In the genomic region with DNA sequence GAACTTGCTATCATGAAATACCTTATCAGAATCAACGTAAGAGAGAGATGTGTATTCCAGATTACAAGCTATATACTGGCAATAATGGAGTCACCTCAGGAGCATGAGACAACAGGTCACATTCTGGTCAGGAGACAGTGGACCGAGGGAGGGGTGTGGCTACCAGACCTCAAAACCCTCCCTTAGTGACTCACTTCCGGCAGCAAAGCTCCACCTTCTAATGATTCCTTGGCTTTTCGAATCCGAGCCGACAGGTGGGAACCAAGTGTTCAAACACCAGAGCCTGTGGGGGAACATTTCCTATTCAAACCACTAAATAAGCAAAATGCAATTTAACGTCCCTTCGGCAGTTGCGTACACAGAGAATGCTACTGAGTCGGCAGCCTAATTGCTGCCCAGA, we compare ENCODE assay signal across 9 mouse cellular contexts. TPM values are rescaled to one million over a fixed set of nuclear protein-coding genes. Genes with fewer than 3 reads are reported as not detected.
DNase-seq lines count a peak whose midpoint lies in the region; ATAC-seq and TF ChIP-seq lines count a peak whose summit lies in the region.
"Had no signal": no experiment of that assay in that cellular context is flagged by ENCODE, and none has a peak within 500 bp of the region (broad histone marks: within the 10 kb centered on the region; RNA-seq: fewer than 3 reads in every experiment).

No protein-coding gene starts in this region.

- no peaks in the 10 kb centered on the region for H3K79me2 ChIP-seq in CH12.LX (replicated peaks; ENCODE audit: control insufficient read depth, extremely low read depth, insufficient read depth, poor library complexity, severe bottlenecking)

- no peaks in the 10 kb centered on the region for H3K9me3 ChIP-seq in CH12.LX (replicated peaks; ENCODE audit: low read length)
- no peaks in the 10 kb centered on the region for H3K9me3 ChIP-seq in lung, embryonic 16.5 days (ENCODE audit: control insufficient read depth, low read length)
- no peaks in the 10 kb centered on the region for H3K9me3 ChIP-seq in forebrain, postnatal 0 days (ENCODE audit: low read length)

- 38% methylated on average over 10 of the region's 10 CpGs for WGBS in lung, embryonic 16.5 days
- WGBS in cerebellum, adult 2 months = 87% methylated on average over 10 of the region's 10 CpGs
- 55% methylated on average over 10 of the region's 10 CpGs for WGBS in forebrain, postnatal 0 days

- dilution Hi-C loops in CH12.LX (cut with MboI; ENCODE audit: extremely low pct_ligation_motif_present, extremely low pct_unique_long_range_greater_than_20kb, low sequenced_read_pairs) = no loop called here

- DNase-seq in gastrocnemius, adult 2 months = peak; percentile 29
- no peak for DNase-seq in gastrocnemius, postnatal 36 days
- no peak for DNase-seq in CH12.LX (ENCODE audit: extremely low read depth)
- DNase-seq in heart, adult 18-20 months = peak; percentile 69 to 71
- no peak for DNase-seq in cerebellum, adult 2 months
- DNase-seq in spleen, postnatal 4 days (ENCODE audit: low spot score in 2 of 2) = no peak
- no peak for DNase-seq in forebrain, postnatal 0 days

- TF ChIP-seq CTCF in gastrocnemius, adult 2 months (IDR thresholded peaks at IDR 0.05) = no peak
- TF ChIP-seq CTCF in CH12.LX (conservative IDR thresholded peaks at IDR 0.05 in 1 of 2, IDR thresholded peaks at IDR 0.05 in 1 of 2; ENCODE audit: low read depth in 2 of 2, low read length in 2 of 2) = no peak
- no peak for TF ChIP-seq CTCF in cerebellum, adult 2 months (IDR thresholded peaks at IDR 0.05; ENCODE audit: borderline replicate concordance, insufficient read depth, low read depth, low read length)
- TF ChIP-seq CTCF in forebrain, postnatal 0 days (IDR thresholded peaks at IDR 0.05; ENCODE audit: low read depth) = no peak

- TF ChIP-seq EP300 in CH12.LX (IDR thresholded peaks at IDR 0.05; ENCODE audit: low read length) = no peak

- H3K27me3 ChIP-seq in CH12.LX (replicated peaks) = no peaks in the 10 kb centered on the region
- no peaks in the 10 kb centered on the region for H3K27me3 ChIP-seq in lung, embryonic 16.5 days (ENCODE audit: control insufficient read depth, insufficient read depth, low read depth, low read length)
- no peaks in the 10 kb centered on the region for H3K27me3 ChIP-seq in cerebellum, adult 2 months (ENCODE audit: control insufficient read depth, insufficient read depth, low read length)
- no peaks in the 10 kb centered on the region for H3K27me3 ChIP-seq in forebrain, postnatal 0 days (ENCODE audit: insufficient read depth, low read length)

- intact Hi-C loops in gastrocnemius, adult 2 months (cut with DNase I) = no loop called here
- intact Hi-C loops in gastrocnemius, postnatal 36 days (cut with DNase I) = no loop called here

- no peak for TF ChIP-seq POLR2A in CH12.LX (IDR thresholded peaks at IDR 0.05; ENCODE audit: low read depth, low read length)
- TF ChIP-seq POLR2A in cerebellum, adult 2 months (IDR thresholded peaks at IDR 0.05; ENCODE audit: borderline replicate concordance, insufficient read depth, low read length) = no peak

- no peak for ATAC-seq in lung, embryonic 16.5 days (ENCODE audit: low read depth)
- ATAC-seq in forebrain, postnatal 0 days = no peak

- peak overlapping the region; percentile 57 for H3K4me3 ChIP-seq in gastrocnemius, adult 2 months
- H3K4me3 ChIP-seq in CH12.LX (replicated peaks in 1 of 3; ENCODE audit: low read depth in 2 of 3, low read length in 2 of 3, poor library complexity in 1 of 3) = no peak overlapping the region
- H3K4me3 ChIP-seq in lung, embryonic 16.5 days (ENCODE audit: low read length) = peak overlapping the region; percentile 18
- H3K4me3 ChIP-seq in cerebellum, adult 2 months (replicated peaks; ENCODE audit: insufficient read depth, low read depth, low read length) = no peak overlapping the region
- no peak overlapping the region for H3K4me3 ChIP-seq in forebrain, postnatal 0 days (ENCODE audit: low read depth, low read length)
- H3K4me3 ChIP-seq: erythroblast, embryonic 14.5 days had no signal

- TF ChIP-seq RAD21 in CH12.LX (IDR thresholded peaks at IDR 0.05; ENCODE audit: low read depth, low read length) = no peak

- H3K36me3 ChIP-seq in CH12.LX (replicated peaks in 1 of 2; ENCODE audit: control insufficient read depth in 1 of 2, insufficient read depth in 1 of 2, low read length in 1 of 2) = no peaks in the 10 kb centered on the region
- no peaks in the 10 kb centered on the region for H3K36me3 ChIP-seq in lung, embryonic 16.5 days (ENCODE audit: control insufficient read depth, insufficient read depth, low read length)
- no peaks in the 10 kb centered on the region for H3K36me3 ChIP-seq in forebrain, postnatal 0 days (ENCODE audit: insufficient read depth)

- no peak overlapping the region for H3K9ac ChIP-seq in CH12.LX (ENCODE audit: insufficient read depth, low read depth)
- H3K9ac ChIP-seq in lung, embryonic 16.5 days (ENCODE audit: low read length) = no peak overlapping the region
- H3K9ac ChIP-seq in forebrain, postnatal 0 days = no peak overlapping the region

- peaks cover 5 to 7% of the 10 kb centered on the region in 2 experiments; a peak in 2 of 4 replicates for H3K4me1 ChIP-seq in CH12.LX (ENCODE audit: control insufficient read depth in 1 of 2, insufficient read depth in 2 of 2)
- H3K4me1 ChIP-seq in lung, embryonic 16.5 days (replicated peaks; ENCODE audit: control insufficient read depth, insufficient read depth, low read length) = peaks cover 7% of the 10 kb centered on the region
- no peaks in the 10 kb centered on the region for H3K4me1 ChIP-seq in cerebellum, adult 2 months (ENCODE audit: control insufficient read depth, insufficient read depth, low read length)
- no peaks in the 10 kb centered on the region for H3K4me1 ChIP-seq in forebrain, postnatal 0 days (ENCODE audit: insufficient read depth)

- H3K4me2 ChIP-seq in CH12.LX (ENCODE audit: insufficient read depth, low read depth, poor library complexity, severe bottlenecking) = no peak overlapping the region; the same call in 1 of the 2 replicates
- H3K4me2 ChIP-seq in lung, embryonic 16.5 days (ENCODE audit: low read depth, low read length) = peak overlapping the region; percentile 31
- no peak overlapping the region for H3K4me2 ChIP-seq in forebrain, postnatal 0 days (ENCODE audit: low read depth)

- in situ Hi-C loops in CH12.LX (cut with MboI; ENCODE audit: low pct_ligation_motif_present, low pct_unique_long_range_greater_than_20kb, low sequenced_read_pairs) = no loop called here

- H3K27ac ChIP-seq in gastrocnemius, adult 2 months = peak overlapping the region; percentile 65
- H3K27ac ChIP-seq in CH12.LX (ENCODE audit: insufficient read depth, low read depth) = no peak overlapping the region
- no peak overlapping the region for H3K27ac ChIP-seq in lung, embryonic 16.5 days (ENCODE audit: low read length)
- no peak overlapping the region for H3K27ac ChIP-seq in cerebellum, adult 2 months (ENCODE audit: insufficient read depth, low read length)
- no peak overlapping the region for H3K27ac ChIP-seq in forebrain, postnatal 0 days (ENCODE audit: low read depth, low read length)

TF ChIP-seq in CH12.LX, 34 proteins besides CTCF, POLR2A, EP300 and RAD21:
- TF ChIP-seq POLR2AphosphoS2 (IDR thresholded peaks at IDR 0.05; ENCODE audit: low read depth, low read length) = no peak
- peak; percentile 66 for TF ChIP-seq BHLHE40 (IDR thresholded peaks at IDR 0.05; ENCODE audit: low read depth, low read length)

RNA-seq across cellular contexts. Expression of a gene that starts 54.5 kb away (rescaled TPM):
- 10 to 100 TPM; 15.6 to 16.5 TPM for total RNA-seq in gastrocnemius, adult 2 months (2021)
- 10 to 100 TPM; 12.4 to 16.0 TPM for total RNA-seq in gastrocnemius, postnatal 36 days (2021)
- total RNA-seq in CH12.LX (2012; rRNA removed) (18.8 and 21.9 TPM in 2 replicates), CH12.LX (2014; rRNA removed) (50.1 and 52.4 TPM in 2 replicates)
- 26.2 and 30.3 TPM in 2 replicates for polyA plus RNA-seq in CH12.LX (2012; ENCODE audit: insufficient read length, low read depth)
- total RNA-seq in heart, adult 18-20 months (2021) = 10 to 100 TPM; 39.5 to 43.2 TPM
- 64.9 and 71.0 TPM in 2 replicates for polyA plus RNA-seq in lung, embryonic 16.5 days (2015; fragmentation: Nextera tagmentation; extraction: Ambion mirVana)
- polyA plus RNA-seq in cerebellum, adult 2 months (2012; rRNA removed) = 72.6 and 79.9 TPM in 2 replicates
- total RNA-seq in forebrain, postnatal 0 days (2014; rRNA removed) = 101 and 118 TPM in 2 replicates
- polyA plus RNA-seq in forebrain, postnatal 0 days (2015; fragmentation: Nextera tagmentation; extraction: Ambion mirVana) = 48.5 and 56.6 TPM in 2 replicates

Comparison
In these comparisons a context has a peak if more than half of its experiments do, and no peak if none do; other contexts are left out.
1. DNase-seq: peak in gastrocnemius, adult 2 months (single experiment) and heart, adult 18-20 months (2 of 2); none in gastrocnemius, postnatal 36 days (0 of 2), CH12.LX (single experiment), cerebellum, adult 2 months (0 of 2), spleen, postnatal 4 days (0 of 2) and forebrain, postnatal 0 days (single experiment).
2. H3K4me3 ChIP-seq: peak in gastrocnemius, adult 2 months (single experiment) and lung, embryonic 16.5 days (single experiment); none in CH12.LX (0 of 3), cerebellum, adult 2 months (single experiment) and forebrain, postnatal 0 days (single experiment).